In genomic region chr4:100031270-100031669, GRCm38 (mm10) we compare ENCODE assay signal across 29 mouse cellular contexts.
DNase-seq lines count a peak whose midpoint lies in the region; ATAC-seq and TF ChIP-seq lines count a peak whose summit lies in the region.
"Had no signal": no experiment of that assay in that cellular context is flagged by ENCODE, and none has a peak within 500 bp of the region (broad histone marks: within the 10 kb centered on the region; RNA-seq: fewer than 3 reads in every experiment).

No protein-coding gene starts in this region.

- DNase-seq in kidney, adult 11 months = peak; percentile 5
- peak; percentile 47 for DNase-seq in heart, adult 8-10 months (ENCODE audit: low spot score)
- peak; percentile 91 for DNase-seq in heart, postnatal 0 days (ENCODE audit: low spot score)
- DNase-seq in hindbrain, embryonic 10.5 days (ENCODE audit: low spot score) = no peak
- DNase-seq in gastrocnemius, postnatal 25 days = no peak
- no peak for DNase-seq in midbrain, embryonic 14.5 days
- DNase-seq: adrenal gland, postnatal 25 days; cerebellum, adult 11-12 months; cerebellum, adult 9-11 months; embryo, embryonic 11 days; gastrocnemius, adult 2 months; kidney, postnatal 10 days; layer of hippocampus, postnatal 36 days; liver, embryonic 13.5 days; lung, adult 2 months; lung, postnatal 10 days; right cerebral cortex, postnatal 4 days; thymus, postnatal 4 days had no signal

- peak; percentile 85 for TF ChIP-seq EP300 in heart, postnatal 0 days (IDR thresholded peaks at IDR 0.05; ENCODE audit: low read depth)

- H3K4me2 ChIP-seq in kidney, embryonic 14.5 days (replicated peaks; ENCODE audit: low read depth, low read length) = no peak overlapping the region
- no peak overlapping the region for H3K4me2 ChIP-seq in heart, embryonic 12.5 days
- no peak overlapping the region for H3K4me2 ChIP-seq in heart, postnatal 0 days (ENCODE audit: low read depth, low read length)
- H3K4me2 ChIP-seq in midbrain, embryonic 14.5 days (ENCODE audit: low read length) = no peak overlapping the region
- H3K4me2 ChIP-seq: embryonic facial prominence, embryonic 12.5 days; hindbrain, embryonic 13.5 days; limb, embryonic 15.5 days; liver, embryonic 13.5 days; midbrain, embryonic 15.5 days; neural tube, embryonic 15.5 days had no signal

- ATAC-seq in kidney, embryonic 14.5 days (ENCODE audit: low FRiP score, low TSS enrichment) = no peak
- ATAC-seq in heart, embryonic 12.5 days (ENCODE audit: insufficient number of reproducible peaks, low FRiP score) = no peak; the same call in 1 of the 2 replicates
- peak; percentile 94 for ATAC-seq in heart, postnatal 0 days (ENCODE audit: insufficient read depth, low read depth)
- no peak for ATAC-seq in midbrain, embryonic 14.5 days (ENCODE audit: low FRiP score, low TSS enrichment)
- ATAC-seq: CD4-positive, CD25-positive, alpha-beta regulatory T cell, adult 4 months; forebrain, embryonic 16.5 days; intestine, embryonic 16.5 days; midbrain, embryonic 15.5 days had no signal

- no peak overlapping the region for H3K9ac ChIP-seq in kidney, embryonic 14.5 days (ENCODE audit: low read depth, low read length)
- H3K9ac ChIP-seq in heart, embryonic 12.5 days = no peak overlapping the region
- no peak overlapping the region for H3K9ac ChIP-seq in heart, postnatal 0 days (replicated peaks; ENCODE audit: low read depth, low read length)
- H3K9ac ChIP-seq in midbrain, embryonic 14.5 days (replicated peaks; ENCODE audit: low read length) = no peak overlapping the region
- H3K9ac ChIP-seq: embryonic facial prominence, embryonic 12.5 days; hindbrain, embryonic 13.5 days; limb, embryonic 15.5 days; liver, embryonic 13.5 days; midbrain, embryonic 15.5 days; neural tube, embryonic 15.5 days had no signal

- WGBS in kidney, embryonic 14.5 days = 56% methylated on average over 6 of the region's 6 CpGs
- 25% methylated on average over 6 of the region's 6 CpGs for WGBS in heart, embryonic 12.5 days
- WGBS in heart, postnatal 0 days = 21% methylated on average over 6 of the region's 6 CpGs
- WGBS in hindbrain, embryonic 10.5 days = 78% methylated on average over 6 of the region's 6 CpGs
- 76% methylated on average over 6 of the region's 6 CpGs for WGBS in midbrain, embryonic 14.5 days

- no peak for TF ChIP-seq CTCF in heart, postnatal 0 days (IDR thresholded peaks at IDR 0.05; ENCODE audit: low read depth)

- H3K27ac ChIP-seq in kidney, embryonic 14.5 days (ENCODE audit: low read depth, low read length) = no peak overlapping the region
- peak overlapping the region; percentile 76 for H3K27ac ChIP-seq in heart, embryonic 12.5 days (ENCODE audit: poor library complexity, severe bottlenecking)
- H3K27ac ChIP-seq in heart, postnatal 0 days (ENCODE audit: low read depth) = peak overlapping the region; percentile 94
- no peak overlapping the region for H3K27ac ChIP-seq in hindbrain, embryonic 10.5 days
- no peak overlapping the region for H3K27ac ChIP-seq in midbrain, embryonic 14.5 days (replicated peaks; ENCODE audit: low read depth, low read length)
- H3K27ac ChIP-seq: embryonic facial prominence, embryonic 12.5 days; gastrocnemius, adult 2 months; hindbrain, embryonic 13.5 days; limb, embryonic 10.5 days; limb, embryonic 15.5 days; liver, embryonic 13.5 days; midbrain, embryonic 15.5 days; neural tube, embryonic 15.5 days had no signal

- H3K36me3 ChIP-seq in kidney, embryonic 14.5 days (ENCODE audit: control insufficient read depth, insufficient read depth, low read length) = no peaks in the 10 kb centered on the region
- no peaks in the 10 kb centered on the region for H3K36me3 ChIP-seq in heart, embryonic 12.5 days
- no peaks in the 10 kb centered on the region for H3K36me3 ChIP-seq in heart, postnatal 0 days (replicated peaks; ENCODE audit: control insufficient read depth, insufficient read depth, low read length)
- H3K36me3 ChIP-seq in hindbrain, embryonic 10.5 days = no peaks in the 10 kb centered on the region
- H3K36me3 ChIP-seq in midbrain, embryonic 14.5 days (ENCODE audit: control insufficient read depth, insufficient read depth, low read length) = no peaks in the 10 kb centered on the region
- H3K36me3 ChIP-seq: embryonic facial prominence, embryonic 12.5 days; hindbrain, embryonic 13.5 days; limb, embryonic 10.5 days; limb, embryonic 15.5 days; liver, embryonic 13.5 days; midbrain, embryonic 15.5 days; neural tube, embryonic 15.5 days had no signal

- no peaks in the 10 kb centered on the region for H3K27me3 ChIP-seq in kidney, embryonic 14.5 days (ENCODE audit: control insufficient read depth, insufficient read depth, low read length)
- H3K27me3 ChIP-seq in heart, embryonic 12.5 days (replicated peaks) = no peaks in the 10 kb centered on the region
- H3K27me3 ChIP-seq in heart, postnatal 0 days (ENCODE audit: control insufficient read depth, insufficient read depth, low read length) = no peaks in the 10 kb centered on the region
- no peaks in the 10 kb centered on the region for H3K27me3 ChIP-seq in hindbrain, embryonic 10.5 days (ENCODE audit: insufficient read depth, poor library complexity, severe bottlenecking)
- no peaks in the 10 kb centered on the region for H3K27me3 ChIP-seq in midbrain, embryonic 14.5 days (ENCODE audit: control insufficient read depth, insufficient read depth, low read length)
- H3K27me3 ChIP-seq: embryonic facial prominence, embryonic 12.5 days; hindbrain, embryonic 13.5 days; liver, embryonic 13.5 days; midbrain, embryonic 15.5 days; neural tube, embryonic 15.5 days had no signal

- no peak overlapping the region for H3K4me3 ChIP-seq in kidney, embryonic 14.5 days (ENCODE audit: low read length)
- no peak overlapping the region for H3K4me3 ChIP-seq in heart, embryonic 12.5 days
- H3K4me3 ChIP-seq in heart, postnatal 0 days (ENCODE audit: low read depth, low read length) = no peak overlapping the region
- no peak overlapping the region for H3K4me3 ChIP-seq in hindbrain, embryonic 10.5 days
- no peak overlapping the region for H3K4me3 ChIP-seq in midbrain, embryonic 14.5 days (replicated peaks; ENCODE audit: low read depth, low read length)
- H3K4me3 ChIP-seq: embryonic facial prominence, embryonic 12.5 days; gastrocnemius, adult 2 months; hindbrain, embryonic 13.5 days; limb, embryonic 10.5 days; limb, embryonic 15.5 days; liver, embryonic 13.5 days; midbrain, embryonic 15.5 days; neural tube, embryonic 15.5 days had no signal

- H3K9me3 ChIP-seq in kidney, embryonic 14.5 days (ENCODE audit: control insufficient read depth, low read length) = no peaks in the 10 kb centered on the region
- no peaks in the 10 kb centered on the region for H3K9me3 ChIP-seq in heart, embryonic 12.5 days (replicated peaks)
- H3K9me3 ChIP-seq in heart, postnatal 0 days (replicated peaks; ENCODE audit: control insufficient read depth, low read length) = no peaks in the 10 kb centered on the region
- no peaks in the 10 kb centered on the region for H3K9me3 ChIP-seq in hindbrain, embryonic 10.5 days
- H3K9me3 ChIP-seq in midbrain, embryonic 14.5 days (ENCODE audit: control insufficient read depth, low read length) = no peaks in the 10 kb centered on the region
- H3K9me3 ChIP-seq: embryonic facial prominence, embryonic 12.5 days; hindbrain, embryonic 13.5 days; limb, embryonic 10.5 days; limb, embryonic 15.5 days; liver, embryonic 13.5 days; midbrain, embryonic 15.5 days; neural tube, embryonic 15.5 days had no signal

- no peaks in the 10 kb centered on the region; the same call in 1 of the 2 replicates for H3K4me1 ChIP-seq in kidney, embryonic 14.5 days (ENCODE audit: control insufficient read depth, insufficient read depth, low read length)
- peaks cover 9% of the 10 kb centered on the region for H3K4me1 ChIP-seq in heart, embryonic 12.5 days (replicated peaks)
- H3K4me1 ChIP-seq in heart, postnatal 0 days (ENCODE audit: control insufficient read depth, insufficient read depth) = 0 out of 2 replicates have a peak, but pooled peaks cover 17% of the 10 kb centered on the region
- peaks cover 6% of the 10 kb centered on the region for H3K4me1 ChIP-seq in hindbrain, embryonic 10.5 days (replicated peaks)
- no peaks in the 10 kb centered on the region for H3K4me1 ChIP-seq in midbrain, embryonic 14.5 days (ENCODE audit: control insufficient read depth, insufficient read depth, low read length)
- H3K4me1 ChIP-seq: liver, embryonic 13.5 days; midbrain, embryonic 15.5 days had no signal

Comparison
In these comparisons a context has a peak if more than half of its experiments do, and no peak if none do; other contexts are left out.
1. DNase-seq: peak in kidney, adult 11 months (single experiment), heart, adult 8-10 months (single experiment) and heart, postnatal 0 days (single experiment); none in hindbrain, embryonic 10.5 days (single experiment), gastrocnemius, postnatal 25 days (single experiment) and midbrain, embryonic 14.5 days (single experiment).
2. H3K27ac ChIP-seq: peak in heart, embryonic 12.5 days (single experiment) and heart, postnatal 0 days (single experiment); none in kidney, embryonic 14.5 days (single experiment), hindbrain, embryonic 10.5 days (single experiment) and midbrain, embryonic 14.5 days (single experiment).